Mouse (Mus musculus) skeletal muscle tissue, postnatal 0 days (tissue): Measurements from ENCODE around the gene AC140267.1. TPM values are rescaled to one million over a fixed set of nuclear protein-coding genes. Genes with fewer than 3 reads are reported as not detected.

Experiments used
- polyA plus RNA-seq: library from polyadenylated mRNA; unstranded; fragments of >200 nt; fragmentation: Nextera tagmentation; extraction: Ambion mirVana; gene quantifications from 2 replicates; pipeline ENCODE4 v1.2.1, GENCODE M21; 2015

AC140267.1 gene
- not detected in 2 replicates for polyA plus RNA-seq

DNA sequence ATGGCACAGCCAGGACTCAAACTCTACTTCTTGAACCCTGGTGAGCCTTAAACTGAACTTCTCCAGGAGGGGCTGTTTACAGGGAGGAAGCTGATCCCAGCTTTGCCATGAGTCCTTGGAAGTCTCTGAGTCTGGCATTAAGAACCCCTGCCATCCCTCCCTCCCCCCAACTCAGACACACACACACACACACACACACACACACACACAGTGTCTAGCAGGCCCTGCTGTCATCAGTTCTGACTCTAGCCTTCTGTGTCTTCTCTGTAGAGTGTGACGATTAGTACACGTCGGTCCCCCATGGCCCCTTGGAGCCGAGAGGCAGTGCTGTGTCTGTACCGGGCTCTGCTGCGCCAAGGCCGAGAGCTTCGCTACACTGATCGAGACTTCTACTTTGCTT lies at the start of gene AC140267.1:
Gene AC140267.1 (plus strand): TSS at position 301 of the 400 bp plus-strand sequence.

DNA sequence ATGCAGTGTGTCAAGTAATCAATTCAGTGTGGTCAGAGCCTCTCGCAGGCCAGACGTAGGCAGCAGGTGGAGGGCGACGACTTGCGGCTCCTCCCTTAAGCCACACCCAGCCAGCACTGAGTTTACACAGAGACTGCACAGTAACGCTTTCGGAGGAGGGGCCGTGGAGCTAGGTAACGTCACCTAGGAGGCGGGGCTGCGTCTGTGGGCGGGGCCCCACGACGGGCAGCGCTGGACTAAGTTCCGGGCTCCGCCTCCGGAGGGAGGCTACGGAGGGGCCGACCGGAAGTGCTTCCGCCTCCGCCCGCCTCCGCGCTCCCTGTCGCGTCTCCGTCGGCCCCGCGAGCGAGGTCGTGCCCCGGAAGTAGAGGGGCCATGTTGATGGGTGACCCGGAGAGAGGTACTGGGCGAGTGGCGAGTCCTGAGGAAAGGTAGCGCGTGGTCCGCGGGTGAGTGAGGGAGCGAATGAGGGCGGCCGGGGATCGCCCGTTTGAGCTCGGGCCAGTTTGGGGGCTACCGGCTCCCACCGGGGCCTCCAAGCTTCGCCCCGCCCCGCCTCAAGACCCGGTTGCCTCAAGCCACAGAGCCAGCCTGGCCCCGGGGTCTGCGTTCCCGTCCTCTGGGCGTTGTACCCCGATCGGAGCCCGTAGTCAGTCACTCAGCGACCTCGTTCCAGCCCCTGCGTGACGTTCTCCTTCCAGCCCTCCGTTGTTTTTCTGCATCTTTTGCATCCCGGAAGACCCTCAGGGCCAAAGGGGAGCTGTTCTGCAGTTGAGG lies 1.7 kb upstream of the AC140267.1 start, which contains the start of gene Mief1:
Gene Mief1 (plus strand): TSS at position 286 of the 777 bp plus-strand sequence.

GRCm38 (mm10) chr15:80254847-80255645 lies 19.4 kb downstream of the AC140267.1 start, which contains the start of gene Atf4:
Gene Atf4 (plus strand): TSS chr15:80255184.

DNA sequence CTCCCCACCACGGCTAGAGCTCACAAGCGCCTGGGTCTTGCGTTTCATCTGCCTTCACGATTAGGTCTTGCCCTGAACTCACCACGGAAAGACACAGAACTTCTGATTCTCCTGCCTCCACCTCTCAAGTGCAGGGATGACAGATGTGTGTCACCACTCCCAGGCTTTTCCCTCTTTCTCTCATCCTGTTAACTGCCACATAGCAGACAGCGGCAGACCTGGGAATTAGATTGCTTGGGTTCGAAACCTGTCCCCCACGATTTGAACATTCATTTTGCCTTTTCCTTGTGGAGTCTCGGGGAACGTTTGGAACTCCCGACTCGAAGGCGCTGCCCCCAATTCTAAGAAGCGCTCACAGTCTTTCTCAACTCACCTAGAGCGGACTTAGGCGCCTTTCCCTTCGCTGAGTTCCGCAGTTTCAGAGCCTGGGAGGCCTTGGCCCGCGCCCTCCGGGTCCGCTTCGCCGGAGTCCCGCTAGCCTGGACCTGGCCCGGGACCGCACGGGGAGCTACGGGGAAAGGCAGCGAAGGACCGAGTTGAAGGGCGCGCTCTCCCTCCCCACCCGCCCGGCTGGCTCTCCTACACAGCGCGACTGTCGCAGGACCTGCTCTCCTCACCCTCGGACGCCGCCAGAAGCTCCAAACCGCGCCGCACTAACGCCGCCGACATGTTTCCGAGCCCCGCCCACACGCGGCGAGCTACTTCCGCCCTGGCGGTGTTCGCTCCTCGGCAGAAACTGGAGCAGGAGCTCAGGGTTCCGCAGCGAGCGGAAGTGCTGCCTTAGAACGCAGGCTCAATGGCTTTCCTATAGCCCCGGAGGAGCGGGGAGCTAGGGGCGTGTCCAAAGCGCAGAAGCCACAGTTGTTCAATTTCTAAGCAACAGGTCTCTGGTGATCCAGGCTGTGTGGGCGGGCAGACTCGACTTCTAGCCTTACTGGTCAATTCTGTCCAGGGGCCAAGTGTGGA lies 28.3 kb downstream of the AC140267.1 start, which contains the start of gene Rps19bp1:
Gene Rps19bp1 (minus strand): TSS at position 706 of the 966 bp plus-strand sequence.

Other genes with a start within 250 kb of the AC140267.1 start
- 5.7 and 6.3 TPM in 2 replicates for gene Pdgfb, start 220.9 kb upstream of the AC140267.1 start, polyA plus RNA-seq
- 11.7 and 12.5 TPM in 2 replicates for gene Syngr1, start 144.5 kb upstream of the AC140267.1 start, polyA plus RNA-seq
- gene Rpl3, start 144.0 kb upstream of the AC140267.1 start, polyA plus RNA-seq = 456 and 470 TPM in 2 replicates
- 15.7 and 16.6 TPM in 2 replicates for gene Tab1, start 102.7 kb upstream of the AC140267.1 start, polyA plus RNA-seq
- 0.37 and 0.54 TPM in 2 replicates for gene Mgat3, start 62.1 kb upstream of the AC140267.1 start, polyA plus RNA-seq
- 16.4 and 16.9 TPM in 2 replicates for gene Mief1, start 1.8 kb upstream of the AC140267.1 start, polyA plus RNA-seq
- 80.7 and 91.4 TPM in 2 replicates for gene Atf4, start 19.3 kb downstream of the AC140267.1 start, polyA plus RNA-seq
- gene Rps19bp1, start 28.5 kb downstream of the AC140267.1 start, polyA plus RNA-seq = 36.2 and 38.9 TPM in 2 replicates
- gene Cacna1i, start 51.4 kb downstream of the AC140267.1 start, polyA plus RNA-seq = 0.01 TPM in 1 of 2 replicates, not detected in the other